Mouse (Mus musculus): ENCODE data around the gene Rapgef4. TPM values are rescaled to one million over a fixed set of nuclear protein-coding genes. Genes with fewer than 3 reads are reported as not detected.

The Rapgef4 gene
- polyA plus RNA-seq, 1 experiment from 2014 or later: 11.9 TPM

GRCm38 (mm10) chr2:72153851-72154250 is 172.8 kb downstream of the Rapgef4 start:
- ATAC-seq (ENCODE audit: insufficient read depth, low FRiP score, low TSS enrichment): no peak
- H3K9ac ChIP-seq (ENCODE audit: low read length): no peak overlapping the region
- no peaks in the 10 kb centered on the region for H3K9me3 ChIP-seq (ENCODE audit: control insufficient read depth, low read length)
- WGBS: 68% methylated on average over 1 of the region's 1 CpGs
- no peak overlapping the region for H3K4me2 ChIP-seq (ENCODE audit: low read depth)
- H3K27ac ChIP-seq (ENCODE audit: low read depth, low read length): no peak overlapping the region
- no peaks in the 10 kb centered on the region; the same call in 1 of the 2 replicates for H3K4me1 ChIP-seq (ENCODE audit: control insufficient read depth, insufficient read depth, low read length)
- H3K27me3 ChIP-seq (ENCODE audit: control insufficient read depth, insufficient read depth, low read length): no peaks in the 10 kb centered on the region
- no peak for DNase-seq (ENCODE audit: low spot score)
- H3K36me3 ChIP-seq (ENCODE audit: control insufficient read depth, insufficient read depth, low read length): no peaks in the 10 kb centered on the region
- no peak overlapping the region for H3K4me3 ChIP-seq (ENCODE audit: low read depth, low read length)

DNA sequence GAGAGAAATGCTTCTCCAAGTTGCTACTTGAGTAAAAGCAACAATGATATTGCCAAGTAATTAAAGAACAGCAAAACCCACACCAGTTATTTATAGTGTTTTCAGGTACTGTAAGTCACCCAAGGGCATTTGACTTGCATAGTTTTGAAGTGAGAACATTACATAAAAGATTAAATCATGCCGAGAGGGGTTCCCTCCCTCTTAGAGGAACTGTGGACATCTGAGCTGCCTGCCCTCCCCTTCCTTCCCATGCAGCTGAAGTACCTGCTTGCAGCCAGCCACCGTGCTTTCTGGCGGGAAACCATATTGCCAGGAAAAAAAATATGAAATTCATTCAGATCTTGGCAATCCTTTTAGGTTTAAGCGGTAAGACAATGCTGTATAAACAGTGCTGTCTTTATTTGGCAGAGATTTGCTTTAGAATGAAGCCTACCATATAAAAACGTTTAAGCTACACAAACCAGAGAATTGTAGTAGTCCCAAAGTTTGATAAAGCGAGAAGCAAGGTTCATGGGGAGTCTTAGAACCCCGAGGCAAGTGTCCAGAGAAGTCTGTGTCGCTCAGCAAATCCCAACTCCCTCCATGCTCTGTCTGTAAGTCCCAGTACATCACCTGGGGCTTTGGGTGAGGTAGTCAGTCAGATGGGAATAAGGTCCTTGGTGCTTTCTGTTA is 174.2 kb downstream of the Rapgef4 start:
- H3K9me3 ChIP-seq (ENCODE audit: control insufficient read depth, low read length): no peaks in the 10 kb centered on the region
- WGBS: 76% methylated on average over 8 of the region's 8 CpGs
- H3K27me3 ChIP-seq (ENCODE audit: control insufficient read depth, insufficient read depth, low read length): no peaks in the 10 kb centered on the region
- H3K36me3 ChIP-seq (ENCODE audit: control insufficient read depth, insufficient read depth, low read length): no peaks in the 10 kb centered on the region
- H3K4me3 ChIP-seq (ENCODE audit: low read depth, low read length): no peak overlapping the region
- no peak overlapping the region for H3K9ac ChIP-seq (ENCODE audit: low read length)
- H3K27ac ChIP-seq (ENCODE audit: low read depth, low read length): no peak overlapping the region
- DNase-seq (ENCODE audit: low spot score) (no peak), ATAC-seq (ENCODE audit: insufficient read depth, low FRiP score, low TSS enrichment) (no peak)
- H3K4me2 ChIP-seq (ENCODE audit: low read depth): no peak overlapping the region
- no peaks in the 10 kb centered on the region; the same call in 1 of the 2 replicates for H3K4me1 ChIP-seq (ENCODE audit: control insufficient read depth, insufficient read depth, low read length)

DNA sequence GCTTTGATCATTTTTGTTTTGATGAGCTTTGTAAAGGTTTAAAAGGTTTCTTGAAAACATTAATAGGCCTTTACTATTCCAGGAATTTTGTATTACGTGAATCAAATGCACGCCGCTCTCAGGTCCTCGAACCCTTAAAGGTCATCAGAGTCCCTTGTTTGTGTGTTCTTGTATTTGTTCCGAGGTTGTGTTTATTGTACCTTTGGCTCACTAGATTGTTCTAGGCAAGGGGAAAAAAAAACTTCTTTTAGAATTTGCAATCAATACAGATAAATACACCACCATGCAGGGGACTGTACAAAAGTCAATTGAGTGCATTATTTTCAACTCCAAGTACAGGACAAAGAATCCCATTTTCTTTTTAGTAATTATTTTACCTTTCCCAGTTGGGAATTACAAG is 175.4 kb downstream of the Rapgef4 start:
- ATAC-seq (ENCODE audit: insufficient read depth, low FRiP score, low TSS enrichment) (no peak), DNase-seq (ENCODE audit: low spot score) (no peak)
- Histone ChIP-seq H3K4me3 (ENCODE audit: low read depth, low read length) (no peak overlapping the region), H3K9ac (ENCODE audit: low read length) (no peak overlapping the region), H3K9me3 (ENCODE audit: control insufficient read depth, low read length) (no peaks in the 10 kb centered on the region), H3K4me1 (ENCODE audit: control insufficient read depth, insufficient read depth, low read length) (no peaks in the 10 kb centered on the region; the same call in 1 of the 2 replicates), H3K4me2 (ENCODE audit: low read depth) (no peak overlapping the region), H3K36me3 (ENCODE audit: control insufficient read depth, insufficient read depth, low read length) (no peaks in the 10 kb centered on the region), H3K27ac (ENCODE audit: low read depth, low read length) (no peak overlapping the region), H3K27me3 (ENCODE audit: control insufficient read depth, insufficient read depth, low read length) (no peaks in the 10 kb centered on the region)
- WGBS: 92% methylated on average over 5 of the region's 5 CpGs

DNA sequence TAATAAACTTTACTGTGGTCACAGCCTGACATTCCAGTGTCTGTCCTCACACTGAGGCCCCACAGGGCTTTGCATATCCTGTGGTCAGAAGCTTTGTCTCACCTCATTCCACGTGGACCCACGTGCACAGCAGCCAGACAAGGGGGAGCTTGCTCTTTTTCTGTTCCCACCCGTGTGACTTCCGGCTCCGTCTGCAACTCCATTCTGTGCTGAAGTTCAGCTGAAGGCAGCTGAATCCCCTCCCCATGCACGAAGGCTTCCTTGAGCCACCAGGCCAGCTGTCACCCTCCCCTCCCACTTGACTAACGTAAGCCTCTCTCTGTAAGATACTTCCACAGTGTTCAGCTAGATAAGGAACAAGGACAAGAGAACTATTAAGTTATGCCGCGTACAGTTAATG is 176.5 kb downstream of the Rapgef4 start:
- Histone ChIP-seq H3K4me2 (ENCODE audit: low read depth) (no peak overlapping the region), H3K9ac (ENCODE audit: low read length) (no peak overlapping the region), H3K36me3 (ENCODE audit: control insufficient read depth, insufficient read depth, low read length) (no peaks in the 10 kb centered on the region), H3K4me1 (ENCODE audit: control insufficient read depth, insufficient read depth, low read length) (no peaks in the 10 kb centered on the region; the same call in 1 of the 2 replicates), H3K9me3 (ENCODE audit: control insufficient read depth, low read length) (no peaks in the 10 kb centered on the region), H3K4me3 (ENCODE audit: low read depth, low read length) (no peak overlapping the region), H3K27ac (ENCODE audit: low read depth, low read length) (no peak overlapping the region), H3K27me3 (ENCODE audit: control insufficient read depth, insufficient read depth, low read length) (no peaks in the 10 kb centered on the region)
- DNase-seq (ENCODE audit: low spot score): no peak
- no peak for ATAC-seq (ENCODE audit: insufficient read depth, low FRiP score, low TSS enrichment)
- 42% methylated on average over 9 of the region's 9 CpGs for WGBS

DNA sequence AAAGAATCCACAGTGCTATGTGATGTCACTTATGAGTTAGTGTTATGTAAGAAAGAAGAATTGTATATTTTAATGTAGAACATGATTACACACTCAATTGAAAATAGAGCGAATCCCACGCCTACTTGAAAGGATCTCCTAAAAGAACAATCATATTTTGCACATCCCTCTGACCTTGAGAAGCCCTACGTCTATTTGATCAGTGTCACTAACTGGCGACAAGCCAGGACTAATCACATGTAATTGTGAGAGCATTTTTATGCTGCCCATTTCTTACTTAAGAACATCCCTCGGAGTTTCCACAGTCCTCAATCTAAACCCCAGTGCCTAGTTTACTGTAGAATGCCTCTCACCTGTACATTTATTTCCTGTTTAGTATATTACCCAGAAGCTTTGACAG is 177.0 kb downstream of the Rapgef4 start:
- ATAC-seq (ENCODE audit: insufficient read depth, low FRiP score, low TSS enrichment) (no peak), DNase-seq (ENCODE audit: low spot score) (no peak)
- H3K4me1 ChIP-seq (ENCODE audit: control insufficient read depth, insufficient read depth, low read length): no peaks in the 10 kb centered on the region; the same call in 1 of the 2 replicates
- H3K9me3 ChIP-seq (ENCODE audit: control insufficient read depth, low read length): no peaks in the 10 kb centered on the region
- H3K27me3 ChIP-seq (ENCODE audit: control insufficient read depth, insufficient read depth, low read length): no peaks in the 10 kb centered on the region
- WGBS: 86% methylated on average over 5 of the region's 5 CpGs
- H3K9ac ChIP-seq (ENCODE audit: low read length): no peak overlapping the region
- no peak overlapping the region for H3K4me3 ChIP-seq (ENCODE audit: low read depth, low read length)
- H3K4me2 ChIP-seq (ENCODE audit: low read depth): no peak overlapping the region
- no peaks in the 10 kb centered on the region for H3K36me3 ChIP-seq (ENCODE audit: control insufficient read depth, insufficient read depth, low read length)
- no peak overlapping the region for H3K27ac ChIP-seq (ENCODE audit: low read depth, low read length)

DNA sequence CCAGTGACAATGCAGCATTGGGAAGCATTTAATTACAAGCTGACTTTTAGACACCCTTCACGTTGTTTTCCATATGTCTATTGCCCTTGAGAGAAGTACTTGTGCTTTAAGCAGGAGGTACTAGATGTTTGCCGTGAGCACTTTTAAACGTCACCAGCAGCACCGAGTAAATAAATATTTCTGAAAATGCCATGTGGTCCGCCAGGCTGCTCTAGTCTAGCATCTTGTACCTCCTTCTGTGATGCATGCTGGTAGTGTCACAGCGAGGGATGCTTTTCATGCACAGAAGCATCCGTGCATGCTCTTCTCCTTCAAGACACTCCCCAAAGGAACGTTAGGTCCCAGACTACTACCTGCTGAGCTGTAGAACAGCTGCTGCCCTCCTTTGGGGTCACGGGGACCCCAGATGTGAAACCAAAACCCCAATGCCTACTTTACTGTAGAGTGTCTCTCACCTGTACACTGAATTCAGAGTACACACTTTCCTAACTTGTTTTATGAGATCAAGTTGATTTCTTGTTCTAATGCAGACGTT is 177.7 kb downstream of the Rapgef4 start:
- DNase-seq (ENCODE audit: low spot score) (no peak), ATAC-seq (ENCODE audit: insufficient read depth, low FRiP score, low TSS enrichment) (no peak)
- WGBS: 74% methylated on average over 10 of the region's 10 CpGs

DNA sequence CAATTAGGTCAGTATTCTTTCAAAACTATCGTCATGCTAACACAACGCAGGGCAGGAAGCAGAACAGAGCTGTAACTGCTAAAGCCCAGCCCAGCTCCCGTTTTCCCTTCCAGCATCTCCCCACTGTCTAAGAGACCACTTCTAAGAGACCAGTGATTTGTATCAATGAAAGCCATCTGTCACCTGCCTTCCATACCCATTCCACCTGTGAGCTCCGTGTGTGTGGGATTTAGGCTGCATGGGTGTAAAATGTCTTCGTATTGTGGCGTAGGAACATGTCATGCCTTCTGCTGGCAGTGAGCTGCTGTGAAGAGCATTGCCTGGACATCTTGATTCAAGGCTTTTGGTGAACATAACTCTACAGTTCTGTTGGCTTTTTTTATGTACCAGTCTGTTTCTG is 178.2 kb downstream of the Rapgef4 start:
- WGBS: 86% methylated on average over 6 of the region's 6 CpGs

More for the DNA sequence above, 177.7 kb downstream of the Rapgef4 start:
- H3K36me3 ChIP-seq (ENCODE audit: control insufficient read depth, insufficient read depth, low read length): no peaks in the 10 kb centered on the region
- H3K27ac ChIP-seq (ENCODE audit: low read depth, low read length): no peak overlapping the region
- H3K4me1 ChIP-seq (ENCODE audit: control insufficient read depth, insufficient read depth, low read length): no peaks in the 10 kb centered on the region; the same call in 1 of the 2 replicates
- no peak overlapping the region for H3K4me2 ChIP-seq (ENCODE audit: low read depth)
- H3K9ac ChIP-seq (ENCODE audit: low read length): no peak overlapping the region
- H3K4me3 ChIP-seq (ENCODE audit: low read depth, low read length): no peak overlapping the region
- H3K27me3 ChIP-seq (ENCODE audit: control insufficient read depth, insufficient read depth, low read length): no peaks in the 10 kb centered on the region
- no peaks in the 10 kb centered on the region for H3K9me3 ChIP-seq (ENCODE audit: control insufficient read depth, low read length)

DNA sequence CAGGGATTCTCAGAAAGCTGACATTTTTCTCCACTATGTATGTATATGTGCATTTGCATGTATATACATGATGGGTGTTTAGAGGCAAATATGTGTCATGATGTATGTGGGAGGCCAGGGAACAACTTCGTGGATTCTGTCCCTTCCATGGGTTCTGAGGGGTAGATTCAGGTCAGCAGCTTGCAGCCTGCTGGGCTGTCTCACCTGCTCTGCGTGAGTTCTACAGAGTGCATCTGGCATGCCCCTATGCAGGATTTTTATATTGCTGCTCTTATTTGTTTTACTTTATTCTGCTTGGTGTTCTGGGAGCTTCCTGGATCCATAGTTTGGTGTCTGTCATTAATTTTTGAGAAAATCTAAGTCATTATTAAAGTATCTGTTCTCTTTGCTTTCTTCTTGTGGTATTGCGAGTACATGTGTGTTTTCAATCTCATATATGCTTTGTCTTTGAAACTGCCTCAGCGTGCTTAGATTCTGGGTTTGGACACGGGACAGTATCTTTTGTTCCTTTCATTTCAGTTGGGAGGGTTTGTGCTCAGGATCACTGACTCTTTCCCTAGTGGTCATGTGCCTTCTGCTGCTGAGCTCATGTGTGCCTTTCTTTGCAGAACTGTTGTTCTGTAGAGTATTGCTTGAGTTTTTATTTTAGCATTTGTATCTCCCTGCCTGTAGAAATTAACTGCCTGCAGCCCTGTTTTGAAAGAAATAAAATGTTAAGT is 184.3 kb downstream of the Rapgef4 start:
- H3K4me1 ChIP-seq (ENCODE audit: control insufficient read depth, insufficient read depth, low read length): no peaks in the 10 kb centered on the region
- no peak overlapping the region for H3K9ac ChIP-seq (ENCODE audit: low read length)
- H3K27ac ChIP-seq (ENCODE audit: low read depth, low read length): no peak overlapping the region
- DNase-seq (ENCODE audit: low spot score): no peak
- no peak overlapping the region for H3K4me3 ChIP-seq (ENCODE audit: low read depth, low read length)
- no peak for ATAC-seq (ENCODE audit: insufficient read depth, low FRiP score, low TSS enrichment)
- H3K36me3 ChIP-seq (ENCODE audit: control insufficient read depth, insufficient read depth, low read length): no peaks in the 10 kb centered on the region
- no peak overlapping the region for H3K4me2 ChIP-seq (ENCODE audit: low read depth)
- H3K27me3 ChIP-seq (ENCODE audit: control insufficient read depth, insufficient read depth, low read length): no peaks in the 10 kb centered on the region
- 86% methylated on average over 5 of the region's 5 CpGs for WGBS
- H3K9me3 ChIP-seq (ENCODE audit: control insufficient read depth, low read length): no peaks in the 10 kb centered on the region

More for the DNA sequence above, 178.2 kb downstream of the Rapgef4 start:
- Histone ChIP-seq H3K4me1 (ENCODE audit: control insufficient read depth, insufficient read depth, low read length) (no peaks in the 10 kb centered on the region; the same call in 1 of the 2 replicates), H3K4me3 (ENCODE audit: low read depth, low read length) (no peak overlapping the region), H3K27me3 (ENCODE audit: control insufficient read depth, insufficient read depth, low read length) (no peaks in the 10 kb centered on the region), H3K9me3 (ENCODE audit: control insufficient read depth, low read length) (no peaks in the 10 kb centered on the region), H3K4me2 (ENCODE audit: low read depth) (no peak overlapping the region), H3K9ac (ENCODE audit: low read length) (no peak overlapping the region), H3K27ac (ENCODE audit: low read depth, low read length) (no peak overlapping the region), H3K36me3 (ENCODE audit: control insufficient read depth, insufficient read depth, low read length) (no peaks in the 10 kb centered on the region)
- ATAC-seq (ENCODE audit: insufficient read depth, low FRiP score, low TSS enrichment) (no peak), DNase-seq (ENCODE audit: low spot score) (no peak)
